ENCODE assay signal across 13 mouse cellular contexts in genomic region chr10:122754967-122755366, GRCm38 (mm10).
"Had no signal": no experiment of that assay in that cellular context is flagged by ENCODE, and none has a peak within 500 bp of the region (broad histone marks: within the 10 kb centered on the region; RNA-seq: fewer than 3 reads in every experiment).

No protein-coding gene starts in this region.

- DNase-seq: liver, postnatal 0 days; lung, adult 2 months; lung, postnatal 14 days; lung, postnatal 36 days; right cerebral cortex, postnatal 14 days; right cerebral cortex, postnatal 4 days; spleen, adult 18-20 months; thymus, adult 18-20 months; thymus, postnatal 14 days; thymus, postnatal 36 days had no signal

- ATAC-seq: liver, postnatal 0 days; lung, postnatal 0 days; midbrain, embryonic 13.5 days; midbrain, embryonic 15.5 days had no signal
